Mouse (Mus musculus) lung, adult 2 months (tissue): Measurements from ENCODE around the gene Hist2h3c1.

Experiments
- CTCF ChIP-seq: fragments of 200-500 bp; IDR thresholded peaks from 2 replicates; pipeline ENCODE4 v1.5.1; 2011; ENCODE audit warnings: mild to moderate bottlenecking, low read length, control low read depth; ENCODE audit not compliant: insufficient read depth
- POLR2A ChIP-seq: fragments of 200-500 bp; IDR thresholded peaks from 2 replicates; pipeline ENCODE4 v1.6.1; 2011; ENCODE audit warnings: low read depth, mild to moderate bottlenecking, control low read depth, low read length, borderline replicate concordance; ENCODE audit errors: extremely low read depth

DNA sequence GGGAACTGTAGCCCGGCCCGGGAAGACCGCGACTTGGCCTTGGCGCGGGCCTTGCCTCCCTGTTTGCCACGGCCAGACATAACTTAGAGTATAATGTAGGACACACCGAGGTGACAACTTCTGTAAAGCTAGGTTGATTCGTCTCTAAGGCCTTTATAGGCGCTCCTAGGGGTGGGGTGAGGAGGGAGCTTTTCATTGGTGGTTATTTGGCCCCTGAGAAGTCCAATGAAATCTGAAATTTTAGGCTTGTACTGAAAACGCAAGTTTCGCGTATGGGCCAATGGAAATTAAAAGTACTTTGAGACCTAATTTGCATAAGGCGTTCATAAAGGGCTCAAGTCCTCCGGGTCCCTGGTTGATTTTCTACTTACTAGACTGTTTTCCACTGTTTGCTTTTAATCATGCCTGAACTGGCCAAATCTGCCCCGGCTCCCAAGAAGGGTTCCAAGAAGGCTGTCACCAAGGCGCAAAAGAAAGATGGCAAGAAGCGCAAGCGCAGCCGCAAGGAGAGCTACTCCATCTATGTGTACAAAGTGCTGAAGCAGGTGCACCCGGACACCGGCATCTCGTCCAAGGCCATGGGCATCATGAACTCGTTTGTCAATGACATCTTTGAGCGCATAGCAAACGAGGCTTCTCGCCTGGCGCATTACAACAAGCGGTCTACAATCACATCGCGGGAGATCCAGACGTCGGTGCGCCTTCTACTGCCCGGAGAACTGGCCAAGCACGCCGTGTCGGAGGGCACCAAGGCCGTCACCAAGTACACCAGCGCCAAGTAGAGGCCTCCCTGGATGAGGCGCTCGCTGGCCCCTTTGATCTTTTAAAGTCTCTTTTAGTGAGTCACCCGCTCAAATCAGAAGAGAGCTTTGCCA is 25.5 kb upstream of the Hist2h3c1 start, which contains the start of the genes Hist2h2ac and Hist2h2be:
- TF ChIP-seq CTCF: no peak
- TF ChIP-seq POLR2A: peak; percentile 89
